ENCODE assay signal across 25 mouse cellular contexts in genomic region chr4:152836080-152836479, GRCm38 (mm10).
DNase-seq lines count a peak whose midpoint lies in the region; ATAC-seq and TF ChIP-seq lines count a peak whose summit lies in the region.
"Had no signal": no experiment of that assay in that cellular context is flagged by ENCODE, and none has a peak within 500 bp of the region (broad histone marks: within the 10 kb centered on the region; RNA-seq: fewer than 3 reads in every experiment).

No protein-coding gene starts in this region.

- H3K27ac ChIP-seq in forebrain, embryonic 14.5 days (ENCODE audit: low read depth, low read length): no peak overlapping the region
- H3K27ac ChIP-seq in forebrain, embryonic 16.5 days (ENCODE audit: low read length): no peak overlapping the region
- no peak overlapping the region for H3K27ac ChIP-seq in midbrain, embryonic 10.5 days (replicated peaks)
- no peak overlapping the region for H3K27ac ChIP-seq in midbrain, postnatal 0 days (ENCODE audit: low read depth, low read length)
- H3K27ac ChIP-seq: hindbrain, embryonic 12.5 days; kidney, embryonic 15.5 days; liver, embryonic 14.5 days; macrophage; stomach, embryonic 15.5 days had no signal

- 69% methylated on average over 8 of the region's 8 CpGs for WGBS in forebrain, embryonic 14.5 days
- 58% methylated on average over 8 of the region's 8 CpGs for WGBS in forebrain, embryonic 16.5 days
- WGBS in midbrain, embryonic 10.5 days: 69% methylated on average over 8 of the region's 8 CpGs
- WGBS in midbrain, postnatal 0 days: 37% methylated on average over 8 of the region's 8 CpGs

- no peak for ATAC-seq in forebrain, embryonic 14.5 days
- no peak for ATAC-seq in forebrain, embryonic 16.5 days
- no peak for ATAC-seq in midbrain, postnatal 0 days (ENCODE audit: low FRiP score)
- ATAC-seq in frontal cortex, adult (ENCODE audit: low TSS enrichment): no peak
- ATAC-seq: forebrain, postnatal 0 days had no signal

- no peaks in the 10 kb centered on the region for H3K36me3 ChIP-seq in forebrain, embryonic 14.5 days (ENCODE audit: control insufficient read depth, insufficient read depth, low read length)
- H3K36me3 ChIP-seq in forebrain, embryonic 16.5 days (ENCODE audit: control insufficient read depth, insufficient read depth): no peaks in the 10 kb centered on the region
- no peaks in the 10 kb centered on the region for H3K36me3 ChIP-seq in midbrain, embryonic 10.5 days
- H3K36me3 ChIP-seq in midbrain, postnatal 0 days (ENCODE audit: insufficient read depth, low read length): no peaks in the 10 kb centered on the region
- H3K36me3 ChIP-seq: hindbrain, embryonic 12.5 days; kidney, embryonic 15.5 days; stomach, embryonic 15.5 days had no signal

- no peak for TF ChIP-seq CTCF in midbrain, postnatal 0 days (IDR thresholded peaks at IDR 0.05)

- H3K4me3 ChIP-seq in forebrain, embryonic 14.5 days (ENCODE audit: low read depth, low read length): no peak overlapping the region
- no peak overlapping the region for H3K4me3 ChIP-seq in forebrain, embryonic 16.5 days (replicated peaks; ENCODE audit: low read length)
- H3K4me3 ChIP-seq in midbrain, embryonic 10.5 days: no peak overlapping the region
- no peak overlapping the region for H3K4me3 ChIP-seq in midbrain, postnatal 0 days (ENCODE audit: low read depth, low read length)
- H3K4me3 ChIP-seq: hindbrain, embryonic 12.5 days; kidney, embryonic 15.5 days; stomach, embryonic 15.5 days had no signal

- DNase-seq in forebrain, embryonic 14.5 days (ENCODE audit: low spot score): peak; percentile 33
- peak; percentile 15 for DNase-seq in midbrain, embryonic 10.5 days (ENCODE audit: low spot score)
- DNase-seq in midbrain, postnatal 0 days (ENCODE audit: low spot score): no peak
- DNase-seq in Muller cell, postnatal 12 days (ENCODE audit: inconsistent ontology term): peak; percentile 11
- peak; percentile 2 for DNase-seq in forelimb bud, embryonic 11.5 days (ENCODE audit: low read depth, low spot score)
- DNase-seq: adrenal gland, postnatal 10 days; cerebellum, adult 11 months; cerebellum, adult 9-10 months; cerebellum, postnatal 36 days; forebrain, postnatal 0 days; gastrocnemius, postnatal 14 days; heart, postnatal 14 days; kidney, adult 18-20 months; kidney, postnatal 25 days; liver; lung, adult 2 months; lung, postnatal 10 days; right cerebral cortex, postnatal 14 days had no signal

- H3K27me3 ChIP-seq in forebrain, embryonic 14.5 days (replicated peaks; ENCODE audit: control insufficient read depth, insufficient read depth, low read length): no peaks in the 10 kb centered on the region
- no peaks in the 10 kb centered on the region for H3K27me3 ChIP-seq in forebrain, embryonic 16.5 days (replicated peaks; ENCODE audit: control insufficient read depth, insufficient read depth, low read length)
- H3K27me3 ChIP-seq in midbrain, embryonic 10.5 days (ENCODE audit: low read depth, poor library complexity, severe bottlenecking): peaks cover 74% of the 10 kb centered on the region
- H3K27me3 ChIP-seq in midbrain, postnatal 0 days (ENCODE audit: insufficient read depth, low read length): no peaks in the 10 kb centered on the region
- H3K27me3 ChIP-seq: stomach, embryonic 15.5 days had no signal

- H3K9me3 ChIP-seq in forebrain, embryonic 14.5 days (replicated peaks; ENCODE audit: control insufficient read depth, low read length): no peaks in the 10 kb centered on the region
- H3K9me3 ChIP-seq in forebrain, embryonic 16.5 days (ENCODE audit: control insufficient read depth, low read length): 0 out of 2 replicates have a peak, but pooled peaks cover under 1% of the 10 kb centered on the region
- H3K9me3 ChIP-seq in midbrain, embryonic 10.5 days (replicated peaks): peaks cover 4% of the 10 kb centered on the region; the same call in 1 of the 2 replicates
- no peaks in the 10 kb centered on the region for H3K9me3 ChIP-seq in midbrain, postnatal 0 days (ENCODE audit: low read length)
- H3K9me3 ChIP-seq: hindbrain, embryonic 12.5 days; kidney, embryonic 15.5 days; stomach, embryonic 15.5 days had no signal

- peaks cover 30% of the 10 kb centered on the region for H3K4me1 ChIP-seq in forebrain, embryonic 14.5 days (ENCODE audit: control insufficient read depth, insufficient read depth, low read length)
- H3K4me1 ChIP-seq in forebrain, embryonic 16.5 days (replicated peaks; ENCODE audit: control insufficient read depth, insufficient read depth, low read length): peaks cover 31% of the 10 kb centered on the region
- H3K4me1 ChIP-seq in midbrain, embryonic 10.5 days: peaks cover 51% of the 10 kb centered on the region
- H3K4me1 ChIP-seq in midbrain, postnatal 0 days (ENCODE audit: insufficient read depth, low read length): peaks cover 14% of the 10 kb centered on the region; the same call in 1 of the 2 replicates
- H3K4me1 ChIP-seq: stomach, embryonic 15.5 days had no signal

- H3K9ac ChIP-seq in forebrain, embryonic 14.5 days (ENCODE audit: low read length): no peak overlapping the region
- no peak overlapping the region for H3K9ac ChIP-seq in forebrain, embryonic 16.5 days (replicated peaks; ENCODE audit: low read depth, low read length)
- no peak overlapping the region for H3K9ac ChIP-seq in midbrain, postnatal 0 days (replicated peaks; ENCODE audit: low read length, poor library complexity, severe bottlenecking)
- H3K9ac ChIP-seq: forebrain, postnatal 0 days; hindbrain, embryonic 12.5 days; kidney, embryonic 15.5 days; liver, embryonic 14.5 days; stomach, embryonic 15.5 days had no signal

- no peak overlapping the region for H3K4me2 ChIP-seq in forebrain, embryonic 14.5 days (ENCODE audit: low read length)
- H3K4me2 ChIP-seq in forebrain, embryonic 16.5 days (ENCODE audit: low read length): no peak overlapping the region
- H3K4me2 ChIP-seq in midbrain, postnatal 0 days (ENCODE audit: low read depth, low read length, poor library complexity, severe bottlenecking): no peak overlapping the region
- H3K4me2 ChIP-seq: hindbrain, embryonic 12.5 days; kidney, embryonic 15.5 days; stomach, embryonic 15.5 days had no signal
